Mouse (Mus musculus) right cerebral cortex, adult 2 months (tissue): ENCODE measurements around the gene Ak3.
"Not testable (repeated sequence)": the region's sequence is repeated elsewhere in the genome, so short reads cannot be mapped to it uniquely, and the experiment has no call there.

Source experiments
- DNase-seq, 2 experiments: peaks; one replicate each; pipeline ENCODE4 v3.0.0; 2021 to 2022; ENCODE audit warnings: low spot score in 2 of 2

Gene Ak3

GRCm38 (mm10) chr19:29044353-29044768 is 3.4 kb downstream of the Ak3 start:
- no peak for DNase-seq

- no peak for DNase-seq
Measured at GRCm38 (mm10) chr19:29042647-29043046, 5.1 kb downstream of the Ak3 start.

DNA sequence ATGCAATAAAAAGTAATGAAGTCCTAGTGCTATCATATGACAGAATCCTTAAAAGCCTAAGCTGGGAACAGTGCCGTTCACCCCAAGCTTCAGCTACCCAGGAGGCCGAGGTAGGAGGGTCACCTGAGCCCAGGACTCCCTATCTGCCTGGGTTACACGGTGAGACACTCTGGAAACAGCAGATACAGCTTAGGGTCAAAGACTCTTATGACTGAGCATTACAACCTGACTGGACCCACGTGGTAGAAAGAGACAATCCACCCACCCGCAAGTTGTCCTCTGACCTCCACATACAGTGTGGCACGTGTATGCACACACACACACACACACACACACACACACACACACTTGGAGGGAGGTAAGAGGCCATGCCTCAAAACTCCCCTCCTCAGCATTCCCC is 5.6 kb downstream of the Ak3 start:
- no peak for DNase-seq

DNA sequence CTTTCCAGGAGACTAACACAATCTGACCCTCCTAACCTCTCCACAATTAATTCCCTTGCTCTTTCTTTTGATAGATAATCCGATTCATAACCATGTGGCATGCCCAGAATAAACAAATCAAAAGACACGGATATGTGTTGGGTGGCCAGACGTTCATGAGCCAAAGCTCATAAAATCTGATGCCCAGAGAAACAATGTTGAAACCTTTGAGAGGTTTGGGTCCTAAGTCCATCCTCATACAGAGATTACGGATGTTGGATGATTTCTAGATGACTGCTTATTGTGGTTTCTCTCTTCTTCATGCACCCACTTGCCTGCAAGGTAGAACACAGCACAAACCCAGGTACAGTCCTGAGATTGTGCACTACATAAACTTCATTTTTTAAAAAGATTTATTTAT is 7.6 kb downstream of the Ak3 start:
- DNase-seq: no peak

DNA sequence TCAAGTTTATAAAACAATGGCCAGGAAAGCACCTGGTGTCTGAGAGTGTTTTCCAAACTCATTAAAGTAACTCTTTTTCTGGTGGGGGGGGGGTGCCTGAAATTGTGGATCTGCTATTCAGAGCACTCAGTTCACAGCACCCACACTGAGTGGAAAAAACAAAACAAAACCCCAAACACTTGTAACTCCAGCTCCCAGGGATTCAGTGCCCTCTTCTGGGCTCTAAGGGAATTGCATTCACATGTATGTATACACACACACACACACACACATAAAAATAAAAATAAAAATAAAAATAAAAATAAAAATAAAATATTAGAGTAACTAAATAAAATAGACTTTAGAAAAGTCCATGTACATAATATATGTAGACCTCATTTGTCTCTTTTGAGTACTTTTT is 8.4 kb downstream of the Ak3 start:
- no peak for DNase-seq

GRCm38 (mm10) chr19:29037541-29037940 is 10.2 kb downstream of the Ak3 start:
- DNase-seq: no peak

DNA sequence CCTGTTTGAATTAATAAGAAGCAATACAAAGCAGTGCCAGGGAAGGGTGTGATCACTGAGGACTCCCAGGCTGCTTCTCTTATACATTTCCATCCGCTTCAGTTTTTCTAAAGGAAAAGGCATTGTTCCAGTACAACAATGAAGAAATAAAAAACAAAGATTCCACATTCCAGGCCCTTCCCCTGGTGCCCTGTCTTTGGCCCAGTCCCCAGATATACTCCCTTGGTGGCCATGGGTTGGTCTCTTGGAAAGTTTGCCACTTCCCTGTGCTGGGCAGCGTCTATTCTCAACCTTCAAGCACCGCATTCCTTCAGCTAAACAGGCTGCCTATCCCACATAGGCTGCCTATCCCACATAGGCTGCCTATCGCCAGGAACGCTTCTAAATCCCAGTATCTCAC is 10.7 kb downstream of the Ak3 start:
- no peak for DNase-seq

DNA sequence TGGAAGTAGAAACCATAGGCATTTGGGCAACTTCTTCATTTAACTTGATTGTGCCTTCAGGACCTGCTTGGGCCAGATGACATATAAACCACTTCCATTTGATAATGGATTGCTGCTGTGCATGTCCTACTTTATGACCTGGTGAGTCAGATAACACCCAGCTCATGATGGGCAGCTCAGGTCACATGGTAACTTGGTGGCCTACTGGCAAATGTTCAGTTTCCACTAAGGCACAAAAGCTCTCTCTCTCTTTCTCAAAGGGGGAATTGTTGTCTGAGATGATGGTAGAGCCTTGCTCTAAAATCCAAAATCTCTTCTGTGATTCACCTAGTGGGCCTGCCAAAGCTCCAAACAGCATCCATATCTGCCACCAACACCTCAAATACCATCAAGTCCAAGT is 15.1 kb downstream of the Ak3 start:
- DNase-seq: no peak

GRCm38 (mm10) chr19:29031788-29032187 is 16.0 kb downstream of the Ak3 start:
- DNase-seq: no peak

- DNase-seq: peak in 1 of 2 experiments; percentile 42
Measured at GRCm38 (mm10) chr19:29024391-29024947, 23.3 kb downstream of the Ak3 start.

DNA sequence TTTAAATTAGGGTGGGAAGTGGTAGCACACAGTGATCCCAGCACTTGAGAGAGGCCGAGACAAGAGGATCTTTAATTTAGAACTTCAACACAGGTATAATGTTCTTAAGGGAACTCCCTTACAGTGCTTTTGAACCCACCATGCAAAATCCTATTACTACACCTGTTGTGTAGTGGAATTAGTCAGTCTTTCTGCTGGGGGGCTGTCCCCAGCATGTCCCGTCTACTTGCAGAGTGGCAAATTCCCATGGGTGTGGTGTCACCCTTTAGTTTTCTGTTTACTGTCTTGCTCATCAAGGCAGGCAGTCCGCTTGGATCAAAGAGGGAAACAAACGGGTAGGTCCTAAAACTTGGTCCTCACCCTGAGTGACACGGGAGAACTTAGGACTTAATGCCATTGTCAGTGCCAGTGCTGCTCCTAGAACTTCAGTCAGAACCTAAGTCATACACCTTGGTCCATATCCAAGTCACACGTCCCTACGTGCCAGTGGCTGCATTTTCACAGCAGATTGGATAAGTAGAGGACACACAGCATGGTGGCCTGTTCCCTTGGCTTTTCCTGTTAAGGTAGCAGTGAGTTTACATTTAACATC is 25.9 kb downstream of the Ak3 start:
- DNase-seq: no peak

- DNase-seq: no peak
Measured at GRCm38 (mm10) chr19:29019647-29020046, 28.1 kb downstream of the Ak3 start.

DNA sequence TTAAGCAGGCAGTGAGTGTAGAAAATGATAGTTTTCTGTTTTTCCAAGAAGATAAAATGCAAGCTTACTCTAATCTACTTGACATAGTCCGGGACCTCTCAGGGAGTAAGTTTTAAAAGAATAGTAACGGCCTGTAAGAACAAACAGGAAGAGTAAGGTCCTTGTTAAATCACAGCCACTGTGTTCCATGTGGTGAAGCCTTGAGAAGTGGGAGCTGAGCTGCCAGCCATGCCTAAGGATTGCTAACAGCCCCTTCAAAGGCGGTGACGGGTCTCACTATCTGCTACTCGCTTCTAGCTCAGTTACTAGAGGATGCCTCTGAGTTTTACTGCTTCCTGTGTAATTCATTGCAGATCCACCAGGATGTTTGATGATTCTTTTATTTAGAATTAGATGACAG is 31.0 kb downstream of the Ak3 start:
- no peak for DNase-seq

DNA sequence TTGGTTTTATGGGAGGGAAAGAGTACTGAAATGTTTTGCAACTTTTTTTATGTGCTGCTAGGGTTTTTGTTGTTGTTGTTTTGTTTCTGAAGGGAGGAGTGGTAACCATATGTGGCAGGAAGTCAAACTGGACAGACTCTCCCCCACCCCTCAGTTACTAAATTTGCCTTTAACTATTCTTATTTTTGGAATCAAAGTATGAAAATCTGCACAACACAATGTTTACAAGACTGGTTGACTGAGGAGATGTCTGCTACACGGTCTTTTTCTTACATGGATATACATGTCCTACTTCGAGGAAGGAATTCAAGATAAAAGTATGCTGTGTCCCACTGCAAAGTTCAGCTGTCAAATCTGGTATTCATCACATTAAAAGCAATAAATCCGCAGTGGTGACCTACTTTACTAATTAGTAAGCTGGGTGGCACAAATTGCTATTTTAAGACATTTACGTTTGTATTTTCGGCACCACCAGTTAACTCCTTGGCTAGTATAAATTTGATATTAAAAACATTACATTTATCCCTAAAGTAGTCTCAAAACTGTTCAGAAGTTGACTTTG is 31.5 kb downstream of the Ak3 start:
- no peak for DNase-seq

DNA sequence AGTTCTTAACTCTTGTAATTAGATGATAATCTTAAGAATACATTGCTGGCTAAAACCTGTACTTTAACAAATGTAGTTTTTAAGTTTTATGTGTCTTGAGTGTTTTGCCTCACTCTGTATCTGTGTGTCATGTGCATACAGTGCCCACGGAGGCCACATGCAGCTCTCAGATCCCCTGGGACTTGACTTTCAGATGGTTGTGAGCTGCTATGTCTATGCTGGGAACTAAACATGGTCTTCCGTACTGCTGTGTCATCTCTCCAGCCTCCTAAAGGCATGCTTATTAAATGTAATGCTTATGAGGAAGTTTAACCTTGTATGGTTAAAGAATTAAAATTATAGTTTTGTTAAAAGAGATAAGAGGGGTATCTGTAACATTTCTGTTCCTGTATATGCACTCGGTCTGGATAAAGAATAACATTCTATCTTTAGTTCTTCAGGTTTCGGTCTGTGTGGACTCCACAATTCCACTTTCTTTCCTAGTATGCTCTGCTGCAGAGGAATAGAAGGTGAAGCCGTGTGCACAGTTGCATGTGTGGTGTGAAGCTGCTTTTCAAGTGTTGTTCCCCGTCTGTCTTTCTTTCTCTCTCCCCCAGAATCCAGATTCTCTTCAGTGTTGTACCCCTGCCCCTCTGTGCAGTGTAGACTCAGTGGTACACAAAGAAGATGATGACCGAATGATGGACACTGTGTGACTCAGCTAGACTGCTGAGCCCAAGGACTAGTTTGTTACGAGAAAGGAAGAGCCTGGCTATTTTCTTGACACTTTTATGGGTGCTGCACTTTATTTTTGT is 32.2 kb downstream of the Ak3 start:
- DNase-seq: no peak

DNA sequence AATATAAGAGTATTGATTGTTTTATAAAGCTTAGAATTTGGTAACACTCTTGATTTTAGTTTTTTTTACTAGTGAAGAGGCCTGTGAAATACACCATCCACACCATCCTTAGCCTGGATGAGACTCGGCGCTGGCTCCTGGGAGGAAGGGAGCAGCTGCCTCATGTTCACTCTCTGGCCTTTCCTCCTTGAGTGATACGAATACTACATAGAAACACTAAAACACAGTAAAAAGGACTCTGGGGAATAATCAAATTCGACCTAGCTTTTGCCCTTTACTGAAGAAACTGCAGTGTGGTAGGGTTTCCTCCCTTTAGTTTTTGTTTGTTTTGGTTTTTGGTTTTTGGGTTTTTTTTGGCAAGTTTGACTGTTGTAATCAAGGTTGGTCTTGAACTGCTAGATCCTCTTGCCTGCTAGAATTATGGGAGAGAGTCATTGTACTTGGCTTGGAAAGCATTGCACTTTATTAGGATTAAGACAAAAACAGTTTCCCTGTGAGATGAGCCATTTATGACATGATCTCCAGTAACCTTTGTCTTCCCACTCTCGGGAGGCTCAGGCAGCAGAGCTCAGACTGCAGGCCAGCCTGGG is 33.2 kb downstream of the Ak3 start:
- DNase-seq: no peak

DNA sequence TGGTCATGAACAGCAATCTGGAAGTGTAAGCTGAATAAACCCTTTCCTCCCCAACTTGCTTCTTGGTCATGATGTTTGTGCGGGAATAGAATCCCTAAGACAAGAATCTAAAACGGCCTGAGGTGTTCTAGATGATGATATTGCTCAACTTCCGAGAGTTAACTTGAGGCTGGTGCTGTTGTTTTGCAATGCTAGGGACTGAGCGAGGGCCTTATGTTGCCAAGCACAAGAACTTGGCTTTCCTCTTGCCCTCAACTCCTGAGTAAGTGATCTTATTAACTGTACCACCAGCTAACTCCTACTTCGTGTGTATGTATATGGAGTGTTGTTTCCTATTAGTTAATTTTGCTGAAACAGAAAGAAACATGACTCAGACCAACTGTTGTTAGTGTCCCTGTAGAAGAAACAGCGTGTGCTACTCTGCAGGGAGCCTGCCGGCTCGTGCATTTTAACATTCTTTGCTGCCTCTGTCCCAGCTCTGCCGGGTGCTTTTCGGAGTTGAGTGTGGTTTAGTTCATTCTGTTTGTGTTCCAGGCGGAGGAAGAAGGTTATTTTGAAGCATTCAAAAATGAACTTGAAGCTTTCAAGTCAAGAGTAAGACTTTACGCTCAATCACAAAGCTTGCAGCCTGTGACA is 36.3 kb downstream of the Ak3 start:
- DNase-seq: no peak

GRCm38 (mm10) chr19:29009046-29009445 is 38.7 kb downstream of the Ak3 start:
- DNase-seq: no peak

- no peak for DNase-seq
Measured at GRCm38 (mm10) chr19:29008069-29008706, 39.6 kb downstream of the Ak3 start.

- not testable (repeated sequence) for DNase-seq
Measured at GRCm38 (mm10) chr19:29000321-29000720, 47.4 kb downstream of the Ak3 start.

DNA sequence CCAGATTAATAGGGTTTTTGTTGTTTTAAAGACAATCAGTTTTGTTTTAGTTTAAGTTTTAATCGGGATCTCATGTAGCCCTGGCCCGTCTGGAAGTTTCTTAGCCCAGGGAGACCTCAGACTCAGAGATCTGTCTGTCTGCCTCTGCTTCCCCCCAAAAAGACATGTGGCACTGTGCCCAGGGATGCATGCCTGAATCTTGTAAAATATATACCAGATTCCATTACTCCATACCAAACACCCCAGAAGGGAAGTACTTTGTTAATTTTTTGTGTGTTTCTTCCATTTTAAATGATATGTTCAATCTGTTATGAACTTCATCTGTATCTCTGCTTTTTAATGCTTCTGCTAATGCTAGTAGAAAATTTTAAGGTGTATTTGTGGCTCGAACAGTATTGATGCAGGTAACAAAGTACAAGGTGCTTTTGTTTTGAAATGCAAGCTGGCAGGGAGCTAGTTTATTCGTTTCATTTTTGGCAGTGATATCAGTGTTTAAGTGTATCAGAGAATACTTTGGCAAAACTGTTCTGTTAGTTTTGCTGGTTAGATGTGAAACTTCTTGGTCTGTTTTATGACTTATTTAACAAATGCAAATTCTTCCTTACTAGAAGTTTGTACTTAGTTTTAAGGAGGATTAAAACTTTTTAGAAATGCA is 49.7 kb downstream of the Ak3 start:
- DNase-seq: no peak
